In the genomic region with DNA sequence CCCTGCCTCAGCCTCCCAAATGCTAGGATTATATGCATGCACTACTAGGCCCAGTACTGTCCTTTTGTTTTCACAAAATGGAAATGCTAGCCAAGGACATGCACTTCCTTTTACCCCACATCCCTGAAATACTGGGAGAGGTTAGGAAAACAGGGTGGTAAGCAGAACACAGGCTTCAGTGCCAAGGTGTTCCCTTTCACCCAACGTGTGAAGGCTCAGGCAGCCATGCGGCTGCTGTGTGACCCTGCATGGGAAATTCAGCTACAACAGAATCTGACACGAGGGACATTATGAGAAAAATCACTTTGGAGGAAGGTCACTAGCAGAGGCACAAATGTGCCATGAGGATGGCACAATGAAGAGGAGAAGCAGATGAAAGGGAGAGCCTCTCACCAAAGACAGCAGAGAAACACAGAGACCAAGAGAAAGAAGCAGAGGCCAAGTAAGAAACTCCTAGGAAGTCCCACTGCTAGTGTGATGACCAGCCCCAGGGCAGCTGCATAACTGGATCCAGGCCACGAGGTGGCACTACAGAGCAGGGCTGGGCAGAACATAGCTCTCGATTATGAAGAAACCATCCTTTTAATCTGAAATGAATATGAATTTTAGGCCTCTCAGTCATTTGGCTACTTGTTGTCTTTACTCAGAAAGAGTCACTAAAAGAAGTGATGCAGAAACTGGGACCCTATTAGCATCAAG, we compare ENCODE assay signal across 8 mouse cellular contexts. TPM values are rescaled to one million over a fixed set of nuclear protein-coding genes. Genes with fewer than 3 reads are reported as not detected.
DNase-seq lines count a peak whose midpoint lies in the region; ATAC-seq and TF ChIP-seq lines count a peak whose summit lies in the region.

No protein-coding gene starts in this region.

- intact Hi-C loops in gastrocnemius, postnatal 36 days (cut with DNase I) = loop anchor here (1.0 kb wide), 1 partner anchor 54 kb away; no protein-coding TSS in a partner anchor

- H3K27me3 ChIP-seq in C2C12 (ENCODE audit: control insufficient read depth, insufficient read depth, insufficient read length) = no peaks in the 10 kb centered on the region
- H3K27me3 ChIP-seq in liver, postnatal 0 days (ENCODE audit: insufficient read depth, low read length) = no peaks in the 10 kb centered on the region

- H3K9ac ChIP-seq in liver, postnatal 0 days (replicated peaks) = no peak overlapping the region

- ATAC-seq in liver, postnatal 0 days = peak; percentile 59

- 44% methylated on average over 5 of the region's 5 CpGs for WGBS in liver, postnatal 0 days (ENCODE audit: insufficient replicate concordance)

- peak; percentile 50 for DNase-seq in T-cell, adult 2 months (ENCODE audit: low spot score)
- DNase-seq in cerebellum, postnatal 25 days = peak; percentile 77 to 86
- DNase-seq in gastrocnemius, postnatal 36 days = peak; percentile 69 to 70
- DNase-seq in kidney, adult 8-10 months = peak; percentile 51 to 67
- peak; percentile 79 for DNase-seq in liver, postnatal 0 days
- peak; percentile 75 for DNase-seq in ovary, postnatal 14 days (ENCODE audit: low spot score)
- DNase-seq in thymus, postnatal 14 days = peak; percentile 65

- H3K4me3 ChIP-seq in C2C12 (ENCODE audit: insufficient read depth, poor library complexity, severe bottlenecking) = no peak overlapping the region
- H3K4me3 ChIP-seq in liver, postnatal 0 days (ENCODE audit: low read depth, low read length) = no peak overlapping the region

- H3K27ac ChIP-seq in liver, postnatal 0 days (ENCODE audit: low read depth) = no peak overlapping the region

- peaks cover 3% of the 10 kb centered on the region for H3K4me1 ChIP-seq in liver, postnatal 0 days (ENCODE audit: insufficient read depth)

- peaks cover 88% of the 10 kb centered on the region for H3K36me3 ChIP-seq in C2C12 (ENCODE audit: control insufficient read depth, insufficient read depth)
- peaks cover 61% of the 10 kb centered on the region for H3K36me3 ChIP-seq in liver, postnatal 0 days (replicated peaks; ENCODE audit: insufficient read depth, low read length)

- no peaks in the 10 kb centered on the region for H3K79me2 ChIP-seq in C2C12 (ENCODE audit: control insufficient read depth, insufficient read depth)

- no peak overlapping the region for H3ac ChIP-seq in C2C12 (ENCODE audit: control insufficient read depth, insufficient read length, low read depth)

- peak; percentile 79 for TF ChIP-seq CTCF in C2C12 (IDR thresholded peaks at IDR 0.05; ENCODE audit: control insufficient read depth, insufficient read depth, insufficient read length)
- peak; percentile 93 for TF ChIP-seq CTCF in liver, postnatal 0 days (IDR thresholded peaks at IDR 0.05; ENCODE audit: low read depth)

- no peak overlapping the region for H3K4me2 ChIP-seq in liver, postnatal 0 days (ENCODE audit: low read depth, low read length)

- H3K9me3 ChIP-seq in liver, postnatal 0 days (ENCODE audit: low read length) = no peaks in the 10 kb centered on the region

- H3K79me3 ChIP-seq in C2C12 (ENCODE audit: low read depth) = no peaks in the 10 kb centered on the region

- no peak for TF ChIP-seq EP300 in liver, postnatal 0 days (IDR thresholded peaks at IDR 0.05; ENCODE audit: low read depth)

TF ChIP-seq in C2C12, 6 proteins besides CTCF, POLR2A, EP300 and RAD21:
- TF ChIP-seq MYOG (IDR thresholded peaks at IDR 0.05; ENCODE audit: control insufficient read depth, extremely low read depth, insufficient read length) (no peak), USF1 (IDR thresholded peaks at IDR 0.05; ENCODE audit: low read depth) (no peak), FOSL1 (IDR thresholded peaks at IDR 0.05; ENCODE audit: insufficient read depth, low read length, poor library complexity, severe bottlenecking) (no peak), CEBPB (IDR thresholded peaks at IDR 0.05; ENCODE audit: low read depth) (no peak), MYOD1 (IDR thresholded peaks at IDR 0.05; ENCODE audit: control insufficient read depth, insufficient read length, low read depth) (no peak), MAX (IDR thresholded peaks at IDR 0.05) (no peak)

RNA-seq across cellular contexts. Expression of a gene that starts 21.0 kb away (rescaled TPM):
- polyA plus RNA-seq in C2C12 (2012; fragmentation: generic; extraction: Trizol) = 39.3 TPM
- total RNA-seq in gastrocnemius, postnatal 36 days (2021) = 10 to 100 TPM; 14.3 to 15.0 TPM
- 4.0 and 4.6 TPM in 2 replicates for polyA plus RNA-seq in liver, postnatal 0 days (2015; fragmentation: Nextera tagmentation; extraction: Ambion mirVana)

RNA-seq across cellular contexts. Expression of a gene that starts 22.7 kb away (rescaled TPM):
- polyA plus RNA-seq in C2C12 (2012; fragmentation: generic; extraction: Trizol) = 8.6 TPM
- under 1 TPM; 0.59 to 0.91 TPM for total RNA-seq in gastrocnemius, postnatal 36 days (2021)
- polyA plus RNA-seq in liver, postnatal 0 days (2015; fragmentation: Nextera tagmentation; extraction: Ambion mirVana) = 0.58 and 0.69 TPM in 2 replicates

RNA-seq across cellular contexts. Expression of a gene that starts 53.2 kb away (rescaled TPM):
- polyA plus RNA-seq in C2C12 (2012; fragmentation: generic; extraction: Trizol) = 1.0 TPM
- total RNA-seq in gastrocnemius, postnatal 36 days (2021) = 1 to 10 TPM; 5.7 to 6.1 TPM
- polyA plus RNA-seq in liver, postnatal 0 days (2015; fragmentation: Nextera tagmentation; extraction: Ambion mirVana) = 5.9 and 6.2 TPM in 2 replicates
